Mouse (Mus musculus) liver, postnatal 0 days (tissue): ENCODE measurements around the gene Gpr4.

Experiments used
- CTCF ChIP-seq: sonication (generic); IDR thresholded peaks from 2 replicates; pipeline ENCODE4 v1.5.1; 2016; ENCODE audit warnings: antibody characterized with exemption, low read depth
- EP300 ChIP-seq: IDR thresholded peaks from 2 replicates; pipeline ENCODE4 v1.6.1; 2016; ENCODE audit warnings: antibody characterized with exemption, low read depth, mild to moderate bottlenecking

GRCm38 (mm10) chr7:19227883-19228792, 15.8 kb downstream of the Gpr4 start, which contains the start of gene Opa3:
- TF ChIP-seq CTCF (peak; percentile 86), EP300 (peak; percentile 73)
